ENCODE assay signal across 9 mouse cellular contexts in genomic region chr10:105489970-105490735, GRCm38 (mm10).
A peak's percentile ranks its signal among the peaks of the same experiment; 100 is the strongest.
DNase-seq lines count a peak whose midpoint lies in the region; ATAC-seq lines count a peak whose summit lies in the region.
"Had no signal": no experiment of that assay in that cellular context is flagged by ENCODE, and none has a peak within 500 bp of the region (broad histone marks: within the 10 kb centered on the region; RNA-seq: fewer than 3 reads in every experiment).

No protein-coding gene starts in this region.

- peak; percentile 87 for DNase-seq in heart, adult 11 months
- DNase-seq in embryo, embryonic 11 days: peak; percentile 45
- no peak for DNase-seq in heart, postnatal 14 days
- no peak for DNase-seq in heart, postnatal 10 days
- no peak for DNase-seq in lung, adult 18-20 months

- H3K36me3 ChIP-seq in heart, embryonic 12.5 days: 0 out of 2 replicates have a peak, but pooled peaks cover 2% of the 10 kb centered on the region
- no peaks in the 10 kb centered on the region for H3K36me3 ChIP-seq in hindbrain, embryonic 13.5 days
- H3K36me3 ChIP-seq in midbrain, embryonic 15.5 days (replicated peaks): no peaks in the 10 kb centered on the region

- no peaks in the 10 kb centered on the region for H3K9me3 ChIP-seq in heart, embryonic 12.5 days (replicated peaks)
- no peaks in the 10 kb centered on the region for H3K9me3 ChIP-seq in hindbrain, embryonic 13.5 days
- no peaks in the 10 kb centered on the region for H3K9me3 ChIP-seq in midbrain, embryonic 15.5 days

- H3K4me3 ChIP-seq in heart, embryonic 12.5 days: no peak overlapping the region
- H3K4me3 ChIP-seq in hindbrain, embryonic 13.5 days: no peak overlapping the region
- H3K4me3 ChIP-seq in midbrain, embryonic 15.5 days: no peak overlapping the region

- no peak overlapping the region for H3K27ac ChIP-seq in heart, embryonic 12.5 days (ENCODE audit: poor library complexity, severe bottlenecking)
- H3K27ac ChIP-seq in hindbrain, embryonic 13.5 days: 0 out of 2 replicates have a peak overlapping the region, but pooled peaks have one; percentile 58
- H3K27ac ChIP-seq in midbrain, embryonic 15.5 days: no peak overlapping the region

- H3K4me2 ChIP-seq in heart, embryonic 12.5 days: no peak overlapping the region
- H3K4me2 ChIP-seq in hindbrain, embryonic 13.5 days: 0 out of 2 replicates have a peak overlapping the region, but pooled peaks have one; percentile 23
- peak overlapping the region; percentile 16 for H3K4me2 ChIP-seq in midbrain, embryonic 15.5 days

- 81% methylated on average over 14 of the region's 14 CpGs for WGBS in heart, embryonic 12.5 days
- 47% methylated on average over 14 of the region's 14 CpGs for WGBS in hindbrain, embryonic 13.5 days
- 34% methylated on average over 14 of the region's 14 CpGs for WGBS in midbrain, embryonic 15.5 days

- no peak overlapping the region for H3K9ac ChIP-seq in heart, embryonic 12.5 days
- no peak overlapping the region for H3K9ac ChIP-seq in hindbrain, embryonic 13.5 days
- H3K9ac ChIP-seq in midbrain, embryonic 15.5 days: no peak overlapping the region

- peaks cover 9% of the 10 kb centered on the region for H3K4me1 ChIP-seq in heart, embryonic 12.5 days (replicated peaks)
- peaks cover 9% of the 10 kb centered on the region; the same call in 1 of the 2 replicates for H3K4me1 ChIP-seq in hindbrain, embryonic 13.5 days (replicated peaks)
- no peaks in the 10 kb centered on the region for H3K4me1 ChIP-seq in midbrain, embryonic 15.5 days

- no peak for ATAC-seq in heart, embryonic 12.5 days (ENCODE audit: insufficient number of reproducible peaks, low FRiP score)
- ATAC-seq in hindbrain, embryonic 13.5 days (ENCODE audit: low FRiP score): peak; percentile 71
- peak; percentile 75; the same call in 1 of the 2 replicates for ATAC-seq in midbrain, embryonic 15.5 days (replicated peaks)

- H3K27me3 ChIP-seq in heart, embryonic 12.5 days (replicated peaks): no peaks in the 10 kb centered on the region
- H3K27me3 ChIP-seq in hindbrain, embryonic 13.5 days: no peaks in the 10 kb centered on the region
- H3K27me3 ChIP-seq in midbrain, embryonic 15.5 days (replicated peaks): no peaks in the 10 kb centered on the region
- H3K27me3 ChIP-seq: CH12.LX had no signal

- intact Hi-C loops in heart, postnatal 14 days (cut with DNase I): no loop called here
- intact Hi-C loops in heart, postnatal 10 days (cut with DNase I): no loop called here

Comparison
In these comparisons a context has a peak if more than half of its experiments do, and no peak if none do; other contexts are left out.
1. DNase-seq: peak in heart, adult 11 months (single experiment) and embryo, embryonic 11 days (single experiment); none in heart, postnatal 14 days (0 of 2), heart, postnatal 10 days (0 of 2) and lung, adult 18-20 months (0 of 2).